Mouse (Mus musculus): Measurements from ENCODE around the gene 4930579G24Rik. TPM values are rescaled to one million over a fixed set of nuclear protein-coding genes. Genes with fewer than 3 reads are reported as not detected.

4930579G24Rik gene
- polyA plus RNA-seq, 1 experiment = 14.0 TPM

DNA sequence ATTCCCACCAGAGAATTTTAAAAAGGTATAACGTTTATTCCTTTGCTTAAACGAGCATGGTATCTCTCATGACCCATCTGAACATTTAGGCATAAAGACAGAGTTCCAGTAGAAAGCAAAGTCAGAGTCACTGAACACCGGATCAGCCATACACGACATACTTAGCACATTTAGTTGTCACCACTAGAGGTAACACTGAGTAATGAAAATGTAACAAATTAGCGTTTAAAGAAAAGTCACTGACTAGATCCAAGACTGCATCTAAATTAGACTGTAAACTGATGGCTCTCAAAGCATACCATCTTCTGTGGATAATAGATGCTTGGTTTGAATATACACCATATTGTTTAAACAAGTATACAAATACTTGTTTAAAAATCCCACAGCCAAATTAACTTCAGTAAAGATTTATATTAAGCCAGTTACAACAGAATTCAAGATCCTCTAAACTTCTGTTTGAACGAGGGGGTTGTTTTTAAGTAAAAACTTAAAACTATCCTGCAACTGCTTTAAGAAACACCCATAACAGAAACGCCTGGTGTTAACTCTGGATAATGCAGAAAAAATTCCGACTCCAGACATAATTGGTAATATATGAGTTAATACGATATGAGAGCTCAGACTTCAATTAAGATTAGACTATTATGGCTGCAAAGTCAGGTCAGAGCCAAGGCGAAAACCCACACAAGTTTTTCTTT, 1.2 kb upstream of the 4930579G24Rik start:
- TF ChIP-seq CTCF (IDR thresholded peaks at IDR 0.05; ENCODE audit: borderline replicate concordance, insufficient read depth, low read length) = no peak
- TF ChIP-seq POLR2A (IDR thresholded peaks at IDR 0.05; ENCODE audit: low read depth, low read length) = no peak
- no peak overlapping the region for H3K27ac ChIP-seq (ENCODE audit: insufficient read depth, low read length)
- peak overlapping the region; percentile 81 for H3K4me3 ChIP-seq (ENCODE audit: insufficient read depth, low read length)
- no peaks in the 10 kb centered on the region for H3K4me1 ChIP-seq (ENCODE audit: control insufficient read depth, insufficient read depth, low read length)

DNA sequence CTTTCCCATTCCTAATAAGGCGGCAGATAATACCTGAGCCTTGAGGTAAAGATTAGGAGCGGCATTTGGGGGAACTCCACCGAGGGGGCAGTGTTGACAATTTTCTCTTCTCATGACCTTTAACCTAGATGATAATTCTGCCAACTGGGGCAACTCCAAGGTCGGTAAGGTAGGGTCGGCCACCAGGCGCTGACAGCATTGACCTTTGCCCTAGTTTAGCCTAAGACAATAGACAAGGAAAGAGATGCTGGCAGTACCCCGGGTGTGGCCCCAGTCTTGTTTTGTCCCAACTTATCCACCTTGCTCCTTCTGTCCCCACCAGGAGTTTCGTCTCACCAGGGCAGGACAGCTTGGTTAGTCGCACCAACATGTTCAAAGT, 708 bp upstream of the 4930579G24Rik start:
- H3K4me3 ChIP-seq (ENCODE audit: insufficient read depth, low read length) = peak overlapping the region; percentile 81
- TF ChIP-seq CTCF (IDR thresholded peaks at IDR 0.05; ENCODE audit: borderline replicate concordance, insufficient read depth, low read length) = no peak
- no peak for TF ChIP-seq POLR2A (IDR thresholded peaks at IDR 0.05; ENCODE audit: low read depth, low read length)

DNA sequence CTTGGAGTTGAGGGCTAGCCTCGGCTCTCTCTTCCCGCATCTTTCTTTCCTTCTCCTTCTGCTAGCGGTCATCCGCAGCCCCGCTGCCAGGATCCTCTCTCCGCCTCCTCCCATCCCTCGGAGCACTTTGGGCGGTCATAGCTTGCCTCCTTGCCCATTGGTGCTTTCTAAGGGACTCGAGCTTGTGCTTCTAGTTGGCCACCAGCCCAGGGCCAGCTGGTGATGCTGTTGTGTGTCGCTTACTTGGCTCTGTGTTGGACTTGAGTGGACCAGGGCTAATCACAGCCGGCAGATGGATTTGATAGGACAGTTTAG, 494 bp downstream of the 4930579G24Rik start, which contains the start of gene Etfdh:
Etfdh (minus strand) TSS at position 85 of the 315 bp plus-strand sequence.
- peak within 1 kb of the TSS; percentile 81 for H3K4me3 ChIP-seq (ENCODE audit: insufficient read depth, low read length)
- no peaks in the 10 kb centered on the region for H3K4me1 ChIP-seq (ENCODE audit: control insufficient read depth, insufficient read depth, low read length)
- peak within 1 kb of the TSS; percentile 20; the same call in 1 of the 2 replicates for H3K27ac ChIP-seq (ENCODE audit: insufficient read depth, low read length)
- TF ChIP-seq CTCF (IDR thresholded peaks at IDR 0.05; ENCODE audit: borderline replicate concordance, insufficient read depth, low read length) (no peak), POLR2A (IDR thresholded peaks at IDR 0.05; ENCODE audit: low read depth, low read length) (no peak; the same call in 1 of the 2 replicates)

More for the DNA sequence above, 708 bp upstream of the 4930579G24Rik start:
- no peaks in the 10 kb centered on the region for H3K4me1 ChIP-seq (ENCODE audit: control insufficient read depth, insufficient read depth, low read length)
- H3K27ac ChIP-seq (ENCODE audit: insufficient read depth, low read length) = no peak overlapping the region

DNA sequence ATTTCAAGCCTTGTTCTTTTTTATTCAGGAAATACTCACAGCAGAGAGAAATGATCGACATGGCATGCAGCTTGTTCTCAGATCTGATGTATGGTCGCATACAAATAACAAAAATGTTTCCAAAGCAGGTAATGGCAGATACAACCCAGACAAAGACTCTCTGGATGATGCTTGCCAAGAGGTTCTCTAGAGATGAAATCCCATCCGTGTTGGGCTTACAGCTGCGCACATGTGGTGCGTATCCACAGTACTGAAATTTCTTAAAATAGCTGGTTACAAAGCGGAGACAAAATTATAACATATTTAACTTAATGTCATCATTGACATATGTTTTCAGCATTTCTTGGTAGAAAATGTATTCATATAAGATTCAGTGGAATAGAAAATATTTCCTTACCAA, 23.2 kb downstream of the 4930579G24Rik start:
- no peak overlapping the region for H3K4me3 ChIP-seq (ENCODE audit: insufficient read depth, low read length)
- TF ChIP-seq CTCF (IDR thresholded peaks at IDR 0.05; ENCODE audit: borderline replicate concordance, insufficient read depth, low read length) (no peak), POLR2A (IDR thresholded peaks at IDR 0.05; ENCODE audit: low read depth, low read length) (no peak)
- no peaks in the 10 kb centered on the region for H3K4me1 ChIP-seq (ENCODE audit: control insufficient read depth, insufficient read depth, low read length)
- H3K27ac ChIP-seq (ENCODE audit: insufficient read depth, low read length) = no peak overlapping the region

DNA sequence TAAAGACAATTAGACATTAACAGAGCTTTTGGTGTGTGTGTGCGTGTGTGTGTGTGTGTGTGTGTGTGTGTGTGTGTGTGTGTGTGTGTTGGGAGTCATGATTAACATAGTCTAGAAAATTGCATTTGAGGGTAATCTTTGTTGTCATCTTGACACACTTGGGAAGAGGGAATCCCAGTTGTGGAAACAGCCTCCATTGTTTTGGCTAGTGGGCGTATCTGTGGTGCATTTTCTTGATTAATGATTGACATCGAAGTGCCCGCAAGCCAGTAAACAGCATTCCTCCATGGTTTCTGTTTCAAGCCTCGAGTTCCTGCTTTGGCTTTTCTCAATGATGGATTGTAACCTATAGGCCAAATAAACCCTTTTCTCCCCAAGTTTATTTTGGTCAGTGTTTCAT, 27.8 kb downstream of the 4930579G24Rik start:
- Histone ChIP-seq H3K4me3 (ENCODE audit: insufficient read depth, low read length) (no peak overlapping the region), H3K4me1 (ENCODE audit: control insufficient read depth, insufficient read depth, low read length) (no peaks in the 10 kb centered on the region), H3K27ac (ENCODE audit: insufficient read depth, low read length) (no peak overlapping the region)
- TF ChIP-seq CTCF (IDR thresholded peaks at IDR 0.05; ENCODE audit: borderline replicate concordance, insufficient read depth, low read length) = no peak
- no peak for TF ChIP-seq POLR2A (IDR thresholded peaks at IDR 0.05; ENCODE audit: low read depth, low read length)

DNA sequence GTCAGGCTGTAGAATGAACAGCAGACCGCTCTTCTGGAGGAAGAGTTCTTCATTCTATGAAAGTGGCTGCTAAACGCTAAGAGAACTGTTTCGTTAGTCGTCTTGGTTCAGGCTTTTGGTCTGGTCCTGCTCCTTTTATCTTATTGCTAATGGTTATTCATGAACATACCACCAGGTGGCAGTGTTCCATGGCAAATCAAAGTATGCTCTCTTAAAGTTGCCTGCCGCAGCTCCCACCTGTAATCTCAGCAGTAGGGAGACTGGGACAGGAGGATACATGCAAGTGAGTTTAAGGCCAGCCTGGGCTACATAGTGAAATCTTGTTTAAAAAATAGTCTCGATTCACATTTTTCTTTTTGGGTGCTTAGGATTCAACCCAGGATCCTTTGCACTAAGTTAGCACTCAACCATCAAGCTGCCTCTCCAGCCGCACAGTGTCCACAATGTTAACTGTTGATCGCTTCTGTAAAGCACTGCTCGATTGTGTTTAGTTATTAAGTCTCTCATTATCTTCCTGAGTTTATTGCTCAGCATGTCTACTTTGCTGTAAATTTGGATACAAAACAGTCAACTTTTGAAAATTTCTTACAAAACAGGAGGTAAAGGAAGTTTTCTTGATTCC, 36.0 kb downstream of the 4930579G24Rik start:
- 0 out of 2 replicates have a peak, but pooled peaks cover 2% of the 10 kb centered on the region for H3K4me1 ChIP-seq (ENCODE audit: control insufficient read depth, insufficient read depth, low read length)
- H3K4me3 ChIP-seq (ENCODE audit: insufficient read depth, low read length) = no peak overlapping the region
- no peak overlapping the region for H3K27ac ChIP-seq (ENCODE audit: insufficient read depth, low read length)
- TF ChIP-seq POLR2A (IDR thresholded peaks at IDR 0.05; ENCODE audit: low read depth, low read length) (no peak), CTCF (IDR thresholded peaks at IDR 0.05; ENCODE audit: borderline replicate concordance, insufficient read depth, low read length) (no peak)

DNA sequence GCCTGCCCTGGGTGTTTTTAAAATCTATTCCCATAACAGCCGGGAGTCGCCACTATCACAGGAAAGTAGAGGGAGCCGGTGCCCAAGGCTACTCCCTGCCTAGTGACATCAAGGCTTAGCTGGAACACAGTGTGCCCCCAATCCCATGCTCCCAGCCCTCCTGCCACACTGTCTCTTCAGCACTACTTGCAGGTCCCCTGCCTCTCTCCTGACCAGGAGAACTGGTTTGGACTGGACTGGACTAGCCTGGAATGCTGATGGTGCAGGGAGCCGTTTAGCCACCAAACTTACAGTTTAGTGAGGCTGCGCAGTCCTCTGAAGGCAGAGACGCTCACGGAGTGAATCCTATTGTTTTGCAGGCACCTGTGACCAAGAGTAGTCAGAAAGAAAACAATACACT, 41.7 kb downstream of the 4930579G24Rik start:
- H3K4me1 ChIP-seq (ENCODE audit: control insufficient read depth, insufficient read depth, low read length) = no peaks in the 10 kb centered on the region
- no peak for TF ChIP-seq POLR2A (IDR thresholded peaks at IDR 0.05; ENCODE audit: low read depth, low read length)
- no peak for TF ChIP-seq CTCF (IDR thresholded peaks at IDR 0.05; ENCODE audit: borderline replicate concordance, insufficient read depth, low read length)
- H3K27ac ChIP-seq (ENCODE audit: insufficient read depth, low read length) = no peak overlapping the region
- H3K4me3 ChIP-seq (ENCODE audit: insufficient read depth, low read length) = no peak overlapping the region

DNA sequence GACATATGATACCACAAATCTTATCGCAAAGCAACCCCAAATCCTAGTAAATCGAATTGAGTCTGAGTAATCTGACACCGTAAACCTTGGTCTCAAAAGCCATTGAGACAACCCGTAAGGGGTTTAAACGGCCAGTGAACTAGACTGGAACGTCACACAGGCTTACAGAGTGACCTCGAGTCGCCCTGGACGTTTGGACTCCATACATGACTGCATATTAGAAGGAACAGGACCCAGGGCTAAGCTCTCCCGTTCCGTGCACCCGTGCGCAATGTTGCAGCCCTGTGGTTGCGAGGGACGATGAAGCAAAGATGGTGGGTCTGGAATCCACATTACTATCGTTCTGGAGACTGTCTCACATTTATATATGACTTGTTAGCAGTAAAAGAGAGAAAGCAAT, 43.3 kb downstream of the 4930579G24Rik start:
- H3K4me3 ChIP-seq (ENCODE audit: insufficient read depth, low read length) = no peak overlapping the region
- H3K27ac ChIP-seq (ENCODE audit: insufficient read depth, low read length) = no peak overlapping the region
- no peaks in the 10 kb centered on the region for H3K4me1 ChIP-seq (ENCODE audit: control insufficient read depth, insufficient read depth, low read length)
- TF ChIP-seq POLR2A (IDR thresholded peaks at IDR 0.05; ENCODE audit: low read depth, low read length) (no peak), CTCF (IDR thresholded peaks at IDR 0.05; ENCODE audit: borderline replicate concordance, insufficient read depth, low read length) (no peak)

DNA sequence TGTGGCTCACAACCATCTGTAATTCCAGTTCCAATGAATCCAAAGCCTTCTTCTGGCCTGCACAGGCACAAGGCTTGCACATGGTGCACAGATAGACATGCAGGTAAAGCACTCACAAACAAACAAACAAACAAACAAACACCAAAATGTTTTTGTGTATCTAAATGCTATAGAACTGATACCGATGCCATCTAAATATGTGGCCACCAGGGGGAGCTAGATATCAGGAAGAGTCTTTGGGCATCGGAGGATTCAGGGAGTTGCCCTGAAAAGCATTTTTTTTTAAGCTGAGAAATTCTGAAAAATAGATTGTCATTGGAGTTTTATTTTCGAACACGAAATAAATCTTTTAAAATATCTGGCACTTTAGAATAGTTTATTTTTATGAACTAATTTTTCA, 44.2 kb downstream of the 4930579G24Rik start:
- Histone ChIP-seq H3K27ac (ENCODE audit: insufficient read depth, low read length) (no peak overlapping the region), H3K4me1 (ENCODE audit: control insufficient read depth, insufficient read depth, low read length) (no peaks in the 10 kb centered on the region), H3K4me3 (ENCODE audit: insufficient read depth, low read length) (no peak overlapping the region)
- TF ChIP-seq CTCF (IDR thresholded peaks at IDR 0.05; ENCODE audit: borderline replicate concordance, insufficient read depth, low read length) (0 out of 2 replicates have a peak, but pooled peaks have one; percentile 5), POLR2A (IDR thresholded peaks at IDR 0.05; ENCODE audit: low read depth, low read length) (no peak)

DNA sequence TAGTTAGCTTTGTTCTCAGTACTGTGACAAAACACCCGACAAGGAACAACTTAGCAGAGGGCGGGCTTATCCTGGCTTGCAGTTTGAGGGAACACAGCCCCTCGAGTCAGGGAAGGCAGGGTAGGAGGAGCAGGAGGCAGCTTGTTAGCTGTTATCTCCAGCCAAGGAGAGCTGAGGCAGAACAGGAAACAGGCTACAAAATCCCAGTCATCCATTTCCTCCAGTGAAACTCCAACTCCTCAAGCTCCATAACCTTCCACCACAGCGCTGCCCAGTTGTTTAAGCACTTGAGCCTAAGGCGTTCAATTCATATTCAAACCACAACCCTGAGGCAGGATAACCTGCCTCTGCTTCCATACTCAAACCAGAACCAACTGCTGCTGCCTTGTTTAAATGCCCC, 45.8 kb downstream of the 4930579G24Rik start:
- no peaks in the 10 kb centered on the region for H3K4me1 ChIP-seq (ENCODE audit: control insufficient read depth, insufficient read depth, low read length)
- no peak overlapping the region for H3K27ac ChIP-seq (ENCODE audit: insufficient read depth, low read length)
- H3K4me3 ChIP-seq (ENCODE audit: insufficient read depth, low read length) = no peak overlapping the region
- TF ChIP-seq POLR2A (IDR thresholded peaks at IDR 0.05; ENCODE audit: low read depth, low read length) (no peak), CTCF (IDR thresholded peaks at IDR 0.05; ENCODE audit: borderline replicate concordance, insufficient read depth, low read length) (no peak)

All from embryonic fibroblast, embryonic 13.5 days (primary cell).